Mouse (Mus musculus) embryonic facial prominence, embryonic 11.5 days (tissue): ENCODE data around the gene Cdc34. TPM values are rescaled to one million over a fixed set of nuclear protein-coding genes. Genes with fewer than 3 reads are reported as not detected.

ENCODE experiments used
- ATAC-seq: fragments of 200-750 bp; cut with Nextera tagmentation; replicated peaks from 2 replicates; pipeline ENCODE4 v1.8.0; 2017; ENCODE audit warnings: low read depth; ENCODE audit not compliant: insufficient number of reproducible peaks, low FRiP score, low TSS enrichment
- DNase-seq: peaks from one replicate; pipeline ENCODE4 v3.0.0-alpha.2; 2015; ENCODE audit warnings: low spot score
- H3K27ac ChIP-seq: fragments of 300-500 bp; sonication (generic); replicated peaks from 2 replicates; pipeline ENCODE4 v1.5.1; 2014; ENCODE audit warnings: mild to moderate bottlenecking, low read depth, low read length, control low read depth
- H3K27me3 ChIP-seq: fragments of 300-500 bp; sonication (generic); 2 replicates; pipeline ENCODE4 v1.6.1; 2014; ENCODE audit warnings: mild to moderate bottlenecking, low read length, moderate library complexity, mixed read lengths; ENCODE audit not compliant: control insufficient read depth, insufficient read depth
- H3K36me3 ChIP-seq: fragments of 300-500 bp; sonication (generic); replicated peaks from 2 replicates; pipeline ENCODE4 v1.6.1; 2014; ENCODE audit warnings: low read depth, mild to moderate bottlenecking, low read length, moderate library complexity, mixed read lengths; ENCODE audit not compliant: control insufficient read depth, insufficient read depth
- H3K4me1 ChIP-seq: fragments of 300-500 bp; sonication (generic); 2 replicates; pipeline ENCODE4 v1.6.1; 2014; ENCODE audit warnings: low read length, mixed read lengths; ENCODE audit not compliant: control insufficient read depth, insufficient read depth
- H3K4me2 ChIP-seq: fragments of 300-500 bp; sonication (generic); 2 replicates; pipeline ENCODE4 v1.6.1; 2014; ENCODE audit warnings: low read depth, mild to moderate bottlenecking, control low read depth, low read length, moderate library complexity
- H3K4me3 ChIP-seq: fragments of 300-500 bp; sonication (generic); 2 replicates; pipeline ENCODE4 v1.5.1; 2014; ENCODE audit warnings: low read depth, low read length, control low read depth
- H3K9ac ChIP-seq: fragments of 300-500 bp; sonication (generic); replicated peaks from 2 replicates; pipeline ENCODE4 v1.6.1; 2014; ENCODE audit warnings: mild to moderate bottlenecking, control low read depth, low read length
- H3K9me3 ChIP-seq: fragments of 300-500 bp; sonication (generic); replicated peaks from 2 replicates; pipeline ENCODE4 v1.6.1; 2016; ENCODE audit warnings: mild to moderate bottlenecking, low read length, inconsistent platforms, mixed read lengths; ENCODE audit not compliant: control insufficient read depth
- WGBS: fragments of 180-500 bp; shearing (Covaris S2); extraction: QIAGEN DNeasy Blood & Tissue Kit; methylation state at CpG from one replicate; pipeline ENCODE4 v1.1.7; 2014; 5-methylcytosine and 5-hydroxymethylcytosine counted together
- polyA plus RNA-seq: library from polyadenylated mRNA; unstranded; fragments of >200 nt; fragmentation: Nextera tagmentation; extraction: Ambion mirVana; gene quantifications from 2 replicates; pipeline ENCODE4 v1.2.1, GENCODE M21; 2014

Cdc34 gene
- polyA plus RNA-seq, 1 experiment from 2014 or later: 150 TPM

DNA sequence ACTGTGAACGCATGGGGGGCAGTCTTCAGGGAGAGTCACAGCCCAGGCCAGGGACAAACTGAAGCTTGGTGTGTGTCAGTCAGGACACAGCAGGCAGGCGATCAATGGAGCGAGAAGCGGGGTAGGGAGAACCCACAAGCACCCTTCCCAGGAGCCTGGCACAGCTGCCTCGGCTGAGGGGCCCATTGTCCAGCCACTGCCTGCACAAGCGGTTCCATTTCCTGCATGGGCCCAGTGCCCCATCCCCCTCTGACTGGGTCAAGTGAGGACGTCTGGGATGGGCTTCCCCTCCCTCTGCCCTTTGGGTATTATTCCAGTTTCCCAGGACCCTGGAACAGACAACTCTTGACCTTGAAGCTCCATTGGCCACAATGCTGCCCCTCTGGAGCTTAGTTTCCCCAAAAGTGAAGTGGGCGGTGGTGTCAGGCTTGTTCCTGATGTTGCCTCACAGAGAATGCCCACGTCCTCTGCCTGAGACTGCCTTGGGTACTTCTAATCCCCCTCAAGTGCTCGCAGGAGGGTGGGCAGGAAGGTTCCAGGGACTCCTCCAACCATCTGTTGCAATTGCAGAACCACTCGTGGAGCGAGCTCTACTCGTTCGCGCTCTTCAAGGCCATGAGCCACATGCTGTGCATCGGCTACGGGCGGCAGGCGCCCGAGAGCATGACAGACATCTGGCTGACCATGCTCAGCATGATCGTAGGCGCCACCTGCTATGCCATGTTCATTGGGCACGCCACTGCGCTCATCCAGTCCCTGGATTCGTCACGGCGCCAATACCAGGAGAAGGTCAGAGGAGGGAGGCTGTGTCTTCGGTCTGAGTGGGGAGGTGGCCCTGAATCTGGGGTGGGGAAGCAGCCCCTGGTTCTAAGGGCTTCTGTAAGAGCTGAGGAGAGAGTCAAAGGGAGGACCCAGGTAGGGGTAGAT is 46.6 kb downstream of the Cdc34 start:
- ATAC-seq (no peak), DNase-seq (no peak)
- Histone ChIP-seq H3K4me2 (no peak overlapping the region), H3K9me3 (no peaks in the 10 kb centered on the region), H3K36me3 (no peaks in the 10 kb centered on the region; the same call in 1 of the 2 replicates), H3K9ac (no peak overlapping the region), H3K4me3 (no peak overlapping the region), H3K27ac (no peak overlapping the region), H3K4me1 (no peaks in the 10 kb centered on the region), H3K27me3 (no peaks in the 10 kb centered on the region)
- 73% methylated on average over 28 of the region's 28 CpGs for WGBS

DNA sequence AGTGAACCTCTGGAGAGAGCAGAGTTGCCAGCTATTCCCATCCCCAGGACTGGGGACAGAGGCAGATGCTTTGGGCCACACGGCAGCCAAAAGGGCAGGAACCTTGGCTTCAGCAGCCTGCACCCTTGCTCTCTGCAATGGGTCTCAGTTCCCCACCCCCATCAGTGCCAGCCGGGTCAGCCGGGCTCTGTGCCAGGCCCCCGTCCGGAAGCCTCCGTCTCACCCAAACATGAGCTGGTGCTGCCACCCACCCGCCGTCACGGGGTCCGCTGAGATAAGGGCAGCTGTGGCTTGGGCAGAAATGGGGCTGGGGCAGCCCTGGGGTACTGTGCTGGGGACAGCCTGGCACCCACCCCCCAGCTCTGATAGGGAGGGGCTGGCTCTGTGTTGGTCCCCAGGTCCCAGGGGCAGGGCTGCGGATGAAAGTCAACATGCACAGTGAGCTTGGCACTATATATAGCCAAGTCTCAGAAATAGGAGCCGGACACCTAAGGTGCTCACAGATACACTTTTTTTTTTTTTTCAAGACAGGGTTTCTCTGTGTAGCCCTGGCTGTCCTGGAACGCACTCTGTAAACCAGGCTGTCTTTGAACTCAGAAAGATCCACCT is 47.5 kb downstream of the Cdc34 start:
- H3K9me3 ChIP-seq: no peaks in the 10 kb centered on the region
- no peak for DNase-seq
- H3K4me3 ChIP-seq: no peak overlapping the region
- 0 out of 2 replicates have a peak, but pooled peaks have one; percentile 14 for ATAC-seq
- H3K9ac ChIP-seq: no peak overlapping the region
- H3K4me2 ChIP-seq: no peak overlapping the region
- H3K27me3 ChIP-seq: no peaks in the 10 kb centered on the region
- H3K27ac ChIP-seq: no peak overlapping the region
- H3K36me3 ChIP-seq: no peaks in the 10 kb centered on the region
- 84% methylated on average over 13 of the region's 13 CpGs for WGBS
- no peaks in the 10 kb centered on the region for H3K4me1 ChIP-seq

DNA sequence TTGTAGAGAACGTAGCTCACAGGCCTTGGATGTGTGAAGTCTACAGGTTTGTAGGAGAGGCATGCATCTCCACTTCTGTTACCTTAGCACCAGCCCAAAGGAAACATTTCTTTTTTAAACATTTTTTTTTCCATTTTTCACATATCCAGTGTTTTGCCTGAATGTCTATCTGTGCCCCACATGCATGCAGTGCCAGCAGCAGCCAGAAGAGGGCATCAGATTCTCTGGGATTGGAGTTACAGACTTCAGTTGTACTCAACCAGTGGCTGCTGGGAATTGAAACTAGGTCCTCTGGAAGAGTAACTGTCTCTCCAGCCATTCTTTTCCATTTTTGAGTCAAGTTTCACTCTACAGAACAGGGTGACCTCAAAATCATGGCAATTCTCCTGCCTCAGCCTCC is 50.5 kb downstream of the Cdc34 start:
- ATAC-seq (no peak), DNase-seq (no peak)
- Histone ChIP-seq H3K9ac (no peak overlapping the region), H3K4me3 (no peak overlapping the region), H3K27me3 (peaks cover 5% of the 10 kb centered on the region; the same call in 1 of the 2 replicates), H3K4me1 (no peaks in the 10 kb centered on the region), H3K4me2 (no peak overlapping the region), H3K9me3 (no peaks in the 10 kb centered on the region), H3K27ac (no peak overlapping the region), H3K36me3 (peaks cover 11% of the 10 kb centered on the region)
- WGBS: 93% methylated on average over 1 of the region's 1 CpGs

DNA sequence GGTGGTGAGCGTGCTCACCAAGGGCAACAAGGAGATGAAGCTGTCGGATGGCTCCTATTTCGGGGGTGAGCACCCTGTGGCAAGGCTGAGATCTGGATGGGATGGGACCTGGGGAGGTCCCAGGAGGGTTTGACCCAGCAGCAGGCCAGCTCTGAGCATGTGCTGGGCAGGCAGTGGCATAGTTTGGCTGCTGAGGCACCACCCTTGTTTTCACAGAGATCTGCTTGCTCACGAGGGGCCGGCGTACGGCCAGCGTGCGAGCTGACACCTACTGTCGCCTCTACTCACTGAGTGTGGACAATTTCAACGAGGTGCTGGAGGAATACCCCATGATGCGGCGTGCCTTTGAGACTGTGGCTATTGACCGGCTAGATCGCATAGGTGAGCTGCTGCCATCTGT is 51.9 kb downstream of the Cdc34 start:
- no peaks in the 10 kb centered on the region for H3K4me1 ChIP-seq
- no peak overlapping the region for H3K4me3 ChIP-seq
- H3K4me2 ChIP-seq: no peak overlapping the region
- no peak overlapping the region for H3K27ac ChIP-seq
- 96% methylated on average over 15 of the region's 15 CpGs for WGBS
- H3K27me3 ChIP-seq: peaks cover 5% of the 10 kb centered on the region; the same call in 1 of the 2 replicates
- peaks cover 25% of the 10 kb centered on the region for H3K36me3 ChIP-seq
- no peak overlapping the region for H3K9ac ChIP-seq
- ATAC-seq (no peak), DNase-seq (no peak)
- H3K9me3 ChIP-seq: peaks cover 6% of the 10 kb centered on the region

DNA sequence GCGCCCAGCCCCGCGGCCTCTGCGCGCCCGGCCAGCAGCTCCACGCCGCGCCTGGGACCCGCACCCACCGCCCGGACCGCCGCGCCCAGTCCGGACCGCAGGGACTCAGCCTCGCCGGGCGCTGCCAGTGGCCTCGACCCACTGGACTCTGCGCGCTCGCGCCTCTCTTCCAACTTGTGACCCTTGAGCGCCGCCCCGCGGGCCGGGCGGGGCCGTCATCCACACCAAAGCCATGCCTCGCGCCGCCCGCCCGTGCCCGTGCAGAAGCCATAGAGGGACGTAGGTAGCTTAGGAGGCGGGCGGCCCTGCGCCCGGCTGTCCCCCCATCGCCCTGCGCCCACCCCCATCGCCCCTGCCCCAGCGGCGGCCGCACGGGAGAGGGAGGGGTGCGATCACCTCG is 53.4 kb downstream of the Cdc34 start:
- peaks cover 39% of the 10 kb centered on the region for H3K36me3 ChIP-seq
- ATAC-seq (no peak), DNase-seq (no peak)
- H3K27me3 ChIP-seq: peaks cover 5% of the 10 kb centered on the region; the same call in 1 of the 2 replicates
- H3K9me3 ChIP-seq: peaks cover 9% of the 10 kb centered on the region
- peak overlapping the region; percentile 13; the same call in 1 of the 2 replicates for H3K4me2 ChIP-seq
- no peak overlapping the region for H3K27ac ChIP-seq
- no peaks in the 10 kb centered on the region for H3K4me1 ChIP-seq
- 17% methylated on average over 26 of the region's 52 CpGs for WGBS
- H3K9ac ChIP-seq: no peak overlapping the region
- H3K4me3 ChIP-seq: no peak overlapping the region

DNA sequence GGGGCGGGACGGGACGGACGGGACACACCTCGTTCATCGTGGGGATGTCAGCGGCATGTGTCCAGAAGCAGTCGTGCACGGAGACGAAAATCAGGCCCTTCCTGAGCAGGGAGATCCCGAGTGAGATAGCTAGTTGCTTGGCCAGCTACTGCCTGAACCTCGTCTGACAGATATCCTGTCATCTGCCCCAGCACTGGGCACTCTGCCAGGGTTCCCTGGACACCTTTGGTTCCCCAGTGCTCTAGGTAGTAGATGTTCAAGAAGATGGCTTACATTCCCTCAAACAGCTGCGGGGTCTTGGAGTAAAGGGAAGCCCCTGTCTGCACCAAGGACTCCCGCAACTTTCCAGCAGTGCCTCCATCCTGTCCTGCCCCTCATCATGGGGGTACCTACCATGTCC is 54.7 kb downstream of the Cdc34 start:
- ATAC-seq: no peak
- H3K36me3 ChIP-seq: peaks cover 50% of the 10 kb centered on the region
- 94% methylated on average over 14 of the region's 14 CpGs for WGBS
- DNase-seq: no peak
- H3K4me1 ChIP-seq: no peaks in the 10 kb centered on the region
- H3K27ac ChIP-seq: no peak overlapping the region
- peaks cover 5% of the 10 kb centered on the region; the same call in 1 of the 2 replicates for H3K27me3 ChIP-seq
- peaks cover 9% of the 10 kb centered on the region for H3K9me3 ChIP-seq
- H3K4me2 ChIP-seq: no peak overlapping the region
- H3K4me3 ChIP-seq: no peak overlapping the region
- H3K9ac ChIP-seq: no peak overlapping the region

Other genes with a start within 250 kb of the Cdc34 start
- gene Vmn2r83, start 213.5 kb upstream of the Cdc34 start, polyA plus RNA-seq: not detected in 2 replicates
- 13.3 and 17.9 TPM in 2 replicates for gene Plpp2, start 148.4 kb upstream of the Cdc34 start, polyA plus RNA-seq
- gene Mier2, start 127.0 kb upstream of the Cdc34 start, polyA plus RNA-seq: 39.4 and 41.7 TPM in 2 replicates
- not detected in 2 replicates for gene Theg, start 94.9 kb upstream of the Cdc34 start, polyA plus RNA-seq
- gene C2cd4c, start 68.2 kb upstream of the Cdc34 start, polyA plus RNA-seq: 0.04 TPM in 2 replicates
- gene Shc2, start 44.3 kb upstream of the Cdc34 start, polyA plus RNA-seq: 9.8 and 10.5 TPM in 2 replicates
- not detected in 2 replicates for gene Odf3l2, start 36.5 kb upstream of the Cdc34 start, polyA plus RNA-seq
- gene Madcam1, start 17.6 kb upstream of the Cdc34 start, polyA plus RNA-seq: 3.9 and 5.5 TPM in 2 replicates
- gene Tpgs1, start 12.8 kb upstream of the Cdc34 start, polyA plus RNA-seq: 65.6 and 67.3 TPM in 2 replicates
- 0.77 TPM in 1 of 2 replicates, not detected in the other for gene Gzmm, start 6.8 kb downstream of the Cdc34 start, polyA plus RNA-seq
- gene Bsg, start 22.3 kb downstream of the Cdc34 start, polyA plus RNA-seq: 630 and 667 TPM in 2 replicates
- gene Hcn2, start 34.4 kb downstream of the Cdc34 start, polyA plus RNA-seq: 0.14 and 0.21 TPM in 2 replicates
- gene Polrmt, start 64.4 kb downstream of the Cdc34 start, polyA plus RNA-seq: 30.5 and 35.6 TPM in 2 replicates
- gene Fgf22, start 72.9 kb downstream of the Cdc34 start, polyA plus RNA-seq: 0.25 and 0.38 TPM in 2 replicates
- 65.1 and 72.7 TPM in 2 replicates for gene Rnf126, start 84.8 kb downstream of the Cdc34 start, polyA plus RNA-seq
- gene Fstl3, start 95.1 kb downstream of the Cdc34 start, polyA plus RNA-seq: 2.4 and 2.7 TPM in 2 replicates
- gene Prss57, start 108.8 kb downstream of the Cdc34 start, polyA plus RNA-seq: not detected in 2 replicates
- gene Palm, start 111.4 kb downstream of the Cdc34 start, polyA plus RNA-seq: 85.7 and 102 TPM in 2 replicates
- 0.39 and 0.82 TPM in 2 replicates for gene Misp, start 138.8 kb downstream of the Cdc34 start, polyA plus RNA-seq
- 237 and 257 TPM in 2 replicates for gene Ptbp1, start 172.2 kb downstream of the Cdc34 start, polyA plus RNA-seq
- 10.9 and 11.2 TPM in 2 replicates for gene Prtn3, start 192.3 kb downstream of the Cdc34 start, polyA plus RNA-seq
- 78.3 and 85.8 TPM in 2 replicates for gene Plppr3, start 192.4 kb downstream of the Cdc34 start, polyA plus RNA-seq
- gene Elane, start 204.1 kb downstream of the Cdc34 start, polyA plus RNA-seq: 0.50 and 0.88 TPM in 2 replicates
- gene Cfd, start 208.7 kb downstream of the Cdc34 start, polyA plus RNA-seq: not detected in 2 replicates
- gene Med16, start 226.7 kb downstream of the Cdc34 start, polyA plus RNA-seq: 36.5 and 36.9 TPM in 2 replicates
- 4.3 and 11.5 TPM in 2 replicates for gene Gm26602, start 228.7 kb downstream of the Cdc34 start, polyA plus RNA-seq
- 0.48 and 0.75 TPM in 2 replicates for gene Kiss1r, start 234.8 kb downstream of the Cdc34 start, polyA plus RNA-seq
- gene R3hdm4, start 239.0 kb downstream of the Cdc34 start, polyA plus RNA-seq: 116 and 122 TPM in 2 replicates
- gene Arid3a, start 244.8 kb downstream of the Cdc34 start, polyA plus RNA-seq: 5.0 and 5.2 TPM in 2 replicates